Mouse (Mus musculus) kidney, adult 18-20 months (tissue): ENCODE measurements around the gene Adgrb2.
A peak's percentile ranks its signal among the peaks of the same experiment; 100 is the strongest.

ENCODE experiments used
- DNase-seq: peaks from one replicate; pipeline ENCODE4 v3.0.0; 2021

Gene Adgrb2

GRCm38 (mm10) chr4:129984421-129985061 lies at the start of gene Adgrb2:
Gene Adgrb2, plus strand, starts transcription at chr4:129984870.
- peak; percentile 16 for DNase-seq

GRCm38 (mm10) chr4:129951359-129951821 lies 33.3 kb upstream of the Adgrb2 start:
- DNase-seq = no peak

GRCm38 (mm10) chr4:129952241-129952810 lies 32.3 kb upstream of the Adgrb2 start:
- no peak for DNase-seq

- no peak for DNase-seq
Measured at GRCm38 (mm10) chr4:129954527-129954926, 30.1 kb upstream of the Adgrb2 start.

- peak; percentile 51 for DNase-seq
Measured at GRCm38 (mm10) chr4:129960180-129960944, 24.3 kb upstream of the Adgrb2 start.

- DNase-seq = no peak
Measured at GRCm38 (mm10) chr4:129965294-129965693, 19.4 kb upstream of the Adgrb2 start.

- no peak for DNase-seq
Measured at GRCm38 (mm10) chr4:129966201-129966600, 18.5 kb upstream of the Adgrb2 start.

GRCm38 (mm10) chr4:129967024-129968014 lies 17.4 kb upstream of the Adgrb2 start:
- DNase-seq = no peak

- no peak for DNase-seq
Measured at GRCm38 (mm10) chr4:129970168-129970567, 14.5 kb upstream of the Adgrb2 start.

GRCm38 (mm10) chr4:129970861-129971260 lies 13.8 kb upstream of the Adgrb2 start:
- no peak for DNase-seq

GRCm38 (mm10) chr4:129971989-129972388 lies 12.7 kb upstream of the Adgrb2 start:
- DNase-seq = no peak

GRCm38 (mm10) chr4:129974285-129974684 lies 10.4 kb upstream of the Adgrb2 start:
- DNase-seq = no peak

GRCm38 (mm10) chr4:129977256-129977655 lies 7.4 kb upstream of the Adgrb2 start:
- no peak for DNase-seq

- DNase-seq = no peak
Measured at GRCm38 (mm10) chr4:129978227-129978626, 6.4 kb upstream of the Adgrb2 start.

- DNase-seq = no peak
Measured at GRCm38 (mm10) chr4:129978930-129979329, 5.7 kb upstream of the Adgrb2 start.

GRCm38 (mm10) chr4:129981657-129982056 lies 3.0 kb upstream of the Adgrb2 start:
- peak; percentile 33 for DNase-seq

GRCm38 (mm10) chr4:129983046-129983445 lies 1.6 kb upstream of the Adgrb2 start:
- no peak for DNase-seq

GRCm38 (mm10) chr4:129983764-129984420 lies 778 bp upstream of the Adgrb2 start:
- peak; percentile 72 for DNase-seq

- no peak for DNase-seq
Measured at GRCm38 (mm10) chr4:129985161-129985670, 546 bp downstream of the Adgrb2 start.

GRCm38 (mm10) chr4:129985671-129986441 lies 1.2 kb downstream of the Adgrb2 start:
- DNase-seq = peak; percentile 34
